Mouse (Mus musculus) yolk sac, embryonic 10.5 days (tissue): Measurements from ENCODE around the gene Tbkbp1.

ENCODE experiments used
- DNase-seq: peaks from one replicate; pipeline ENCODE4 v3.0.0-alpha.2; 2017; ENCODE audit warnings: low spot score

The Tbkbp1 gene

GRCm38 (mm10) chr11:97152662-97153287 is 1.5 kb upstream of the Tbkbp1 start:
- DNase-seq: no peak

GRCm38 (mm10) chr11:97152023-97152426 is 730 bp upstream of the Tbkbp1 start:
- peak; percentile 44 for DNase-seq

GRCm38 (mm10) chr11:97150411-97151330 is 624 bp downstream of the Tbkbp1 start:
- DNase-seq: peak; percentile 84

GRCm38 (mm10) chr11:97149995-97150410 is 1.3 kb downstream of the Tbkbp1 start:
- peak; percentile 57 for DNase-seq

- DNase-seq: no peak
Observed at GRCm38 (mm10) chr11:97149026-97149425, 2.3 kb downstream of the Tbkbp1 start.

GRCm38 (mm10) chr11:97148591-97148990 is 2.7 kb downstream of the Tbkbp1 start:
- DNase-seq: no peak

- no peak for DNase-seq
Observed at GRCm38 (mm10) chr11:97147333-97147732, 4.0 kb downstream of the Tbkbp1 start.

- DNase-seq: peak; percentile 42
Observed at GRCm38 (mm10) chr11:97146724-97147123, 4.6 kb downstream of the Tbkbp1 start.

GRCm38 (mm10) chr11:97145951-97146350 is 5.3 kb downstream of the Tbkbp1 start:
- no peak for DNase-seq

GRCm38 (mm10) chr11:97145320-97145719 is 6.0 kb downstream of the Tbkbp1 start:
- no peak for DNase-seq

GRCm38 (mm10) chr11:97143196-97143900 is 7.9 kb downstream of the Tbkbp1 start:
- DNase-seq: no peak

GRCm38 (mm10) chr11:97142159-97142608 is 9.1 kb downstream of the Tbkbp1 start:
- DNase-seq: no peak

- no peak for DNase-seq
Observed at GRCm38 (mm10) chr11:97140811-97141210, 10.5 kb downstream of the Tbkbp1 start.

- DNase-seq: no peak
Observed at GRCm38 (mm10) chr11:97139256-97139655, 12.0 kb downstream of the Tbkbp1 start.

- DNase-seq: no peak
Observed at GRCm38 (mm10) chr11:97138554-97139226, 12.6 kb downstream of the Tbkbp1 start.

GRCm38 (mm10) chr11:97133270-97133669 is 18.0 kb downstream of the Tbkbp1 start:
- DNase-seq: no peak

GRCm38 (mm10) chr11:97132185-97132584 is 19.1 kb downstream of the Tbkbp1 start:
- DNase-seq: no peak

GRCm38 (mm10) chr11:97131683-97132082 is 19.6 kb downstream of the Tbkbp1 start:
- DNase-seq: no peak

GRCm38 (mm10) chr11:97130318-97130717 is 21.0 kb downstream of the Tbkbp1 start:
- DNase-seq: no peak

- no peak for DNase-seq
Observed at GRCm38 (mm10) chr11:97128956-97129355, 22.3 kb downstream of the Tbkbp1 start.

- DNase-seq: no peak
Observed at GRCm38 (mm10) chr11:97127470-97128223, 23.6 kb downstream of the Tbkbp1 start.
